Mouse (Mus musculus) intestine, embryonic 16.5 days (tissue): ENCODE results near the gene Gfra1. TPM values are rescaled to one million over a fixed set of nuclear protein-coding genes. Genes with fewer than 3 reads are reported as not detected.

Experiments used
- ATAC-seq: fragments of 200-750 bp; cut with Nextera tagmentation; 2 replicates; pipeline ENCODE4 v1.8.0; 2017; ENCODE audit warnings: moderate TSS enrichment, moderate library complexity
- H3K27ac ChIP-seq: fragments of 300-500 bp; sonication (generic); 2 replicates; pipeline ENCODE4 v1.5.1; 2014; ENCODE audit warnings: mild to moderate bottlenecking, low read length
- H3K27me3 ChIP-seq: fragments of 300-500 bp; sonication (generic); replicated peaks from 2 replicates; pipeline ENCODE4 v1.6.1; 2014; ENCODE audit warnings: low read length, control low read depth, mixed read lengths; ENCODE audit not compliant: control insufficient read depth, insufficient read depth
- H3K36me3 ChIP-seq: fragments of 300-500 bp; sonication (generic); 2 replicates; pipeline ENCODE4 v1.6.1; 2014; ENCODE audit warnings: low read length, control low read depth; ENCODE audit not compliant: control insufficient read depth, insufficient read depth
- H3K4me1 ChIP-seq: fragments of 300-500 bp; sonication (generic); 2 replicates; pipeline ENCODE4 v1.6.1; 2014; ENCODE audit warnings: low read length, control low read depth, mixed read lengths; ENCODE audit not compliant: control insufficient read depth, insufficient read depth
- H3K4me2 ChIP-seq: fragments of 300-500 bp; sonication (generic); 2 replicates; pipeline ENCODE4 v1.6.1; 2014; ENCODE audit warnings: low read depth, low read length, control low read depth
- H3K4me3 ChIP-seq: fragments of 300-500 bp; sonication (generic); 2 replicates; pipeline ENCODE4 v1.5.1; 2014; ENCODE audit warnings: mild to moderate bottlenecking, low read length
- H3K9ac ChIP-seq: fragments of 300-500 bp; sonication (generic); 2 replicates; pipeline ENCODE4 v1.6.1; 2014; ENCODE audit warnings: low read depth, low read length
- H3K9me3 ChIP-seq: fragments of 300-500 bp; sonication (generic); 2 replicates; pipeline ENCODE4 v1.6.1; 2016; ENCODE audit warnings: low read length, control low read depth; ENCODE audit not compliant: control insufficient read depth
- WGBS: fragments of 180-500 bp; shearing (Covaris S2); extraction: QIAGEN DNeasy Blood & Tissue Kit; methylation state at CpG from one replicate; pipeline ENCODE4 v1.1.7; 2014; 5-methylcytosine and 5-hydroxymethylcytosine counted together
- polyA plus RNA-seq: library from polyadenylated mRNA; unstranded; fragments of >200 nt; fragmentation: Nextera tagmentation; extraction: Ambion mirVana; gene quantifications from 2 replicates; pipeline ENCODE4 v1.2.1, GENCODE M21; 2015

The Gfra1 gene
- 12.9 and 13.3 TPM in 2 replicates for polyA plus RNA-seq

DNA sequence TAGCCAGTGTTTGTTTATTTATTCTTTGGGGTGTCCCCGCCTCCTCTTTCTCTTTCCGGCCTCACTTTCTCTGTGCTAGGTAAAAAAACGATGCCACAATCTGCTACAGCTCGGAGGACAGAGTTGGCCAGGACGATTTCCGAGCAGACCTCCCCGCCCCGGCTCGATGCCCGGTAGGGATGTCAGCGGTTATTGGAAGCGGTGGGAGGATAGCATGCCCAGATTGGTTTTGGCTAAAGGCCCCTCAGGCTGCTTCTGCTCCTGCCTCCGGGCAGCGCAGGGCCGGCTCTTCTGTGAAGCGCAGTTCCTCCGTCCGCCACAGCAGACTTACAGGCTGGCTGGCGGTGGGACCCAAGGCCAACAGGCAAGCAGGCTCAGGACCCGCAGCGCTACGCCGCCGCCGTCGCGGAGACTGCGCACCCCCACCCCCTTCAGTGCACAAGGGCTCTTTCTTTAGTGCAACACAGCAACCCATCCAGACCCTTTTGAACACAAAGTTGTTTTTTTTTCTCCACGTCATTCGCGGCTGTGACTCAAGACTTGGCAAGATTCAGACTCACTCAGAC lies at the start of gene Gfra1:
Gene Gfra1, minus strand, starts transcription at position 414 of the 566 bp plus-strand sequence.
- WGBS = under 1% methylated on average over 31 of the region's 31 CpGs
- H3K4me1 ChIP-seq = peaks cover 22% of the 10 kb centered on the region; the same call in 1 of the 2 replicates
- H3K4me3 ChIP-seq = peak within 1 kb of the TSS; percentile 50
- peak; percentile 33; the same call in 1 of the 2 replicates for ATAC-seq
- H3K36me3 ChIP-seq = no peaks in the 10 kb centered on the region
- H3K27ac ChIP-seq = no peak within 1 kb of the TSS
- H3K9ac ChIP-seq = peak within 1 kb of the TSS; percentile 45
- H3K9me3 ChIP-seq = no peaks in the 10 kb centered on the region
- H3K4me2 ChIP-seq = peak within 1 kb of the TSS; percentile 77
- peaks cover 7% of the 10 kb centered on the region for H3K27me3 ChIP-seq

DNA sequence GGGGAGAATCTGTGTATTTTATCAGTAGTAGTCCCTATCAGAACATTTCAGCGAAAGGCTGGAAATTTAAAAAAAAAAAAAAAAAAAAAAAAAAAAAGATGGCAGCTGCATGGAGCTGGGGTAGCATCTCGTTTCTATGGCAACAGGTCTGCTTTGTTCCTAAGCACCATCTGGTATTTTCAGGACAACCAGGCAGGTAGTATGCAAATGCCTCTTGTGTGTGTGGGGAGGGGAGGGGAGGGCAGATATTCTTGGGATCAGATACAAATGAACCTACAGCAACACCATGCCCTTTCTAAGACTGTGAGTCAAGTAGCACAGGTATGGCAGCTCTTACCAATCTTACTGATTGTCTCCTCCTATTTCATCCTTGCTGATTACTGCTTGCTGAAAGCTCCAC lies 44.3 kb upstream of the Gfra1 start:
- Histone ChIP-seq H3K9ac (no peak overlapping the region), H3K36me3 (no peaks in the 10 kb centered on the region), H3K9me3 (no peaks in the 10 kb centered on the region), H3K4me2 (no peak overlapping the region), H3K4me1 (no peaks in the 10 kb centered on the region), H3K27ac (no peak overlapping the region), H3K27me3 (no peaks in the 10 kb centered on the region), H3K4me3 (no peak overlapping the region)
- WGBS = 98% methylated on average over 2 of the region's 2 CpGs
- ATAC-seq = no peak

DNA sequence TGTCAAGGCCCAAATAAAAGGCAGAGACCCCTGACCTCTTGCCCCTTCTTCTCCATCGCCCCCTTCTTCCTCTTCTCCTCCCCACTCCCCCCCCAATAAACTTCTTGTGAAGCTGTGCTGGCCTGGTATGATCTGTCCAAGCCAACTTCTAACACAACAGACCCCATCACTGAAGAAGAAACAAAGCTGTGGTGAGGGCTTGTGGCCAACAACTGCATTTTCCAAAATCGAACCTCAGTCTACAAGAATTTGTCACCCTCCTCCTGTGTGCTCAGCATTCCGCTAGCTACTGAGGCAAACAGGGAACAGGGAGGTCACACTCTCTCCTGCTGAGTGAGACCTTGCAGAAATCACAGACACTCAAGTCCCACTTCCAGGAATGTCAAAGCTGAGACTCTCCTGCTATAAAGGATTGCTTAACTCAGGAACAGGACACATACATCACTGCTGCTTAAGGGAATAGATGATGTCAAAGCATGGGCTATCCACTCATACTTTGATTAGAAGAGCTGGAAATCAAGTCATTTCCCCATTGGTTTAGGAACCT lies 43.8 kb upstream of the Gfra1 start:
- H3K4me2 ChIP-seq = no peak overlapping the region
- H3K36me3 ChIP-seq = no peaks in the 10 kb centered on the region
- no peaks in the 10 kb centered on the region for H3K4me1 ChIP-seq
- ATAC-seq = no peak
- H3K4me3 ChIP-seq = no peak overlapping the region
- 63% methylated on average over 3 of the region's 3 CpGs for WGBS
- no peaks in the 10 kb centered on the region for H3K9me3 ChIP-seq
- no peak overlapping the region for H3K27ac ChIP-seq
- H3K27me3 ChIP-seq = no peaks in the 10 kb centered on the region
- no peak overlapping the region for H3K9ac ChIP-seq

DNA sequence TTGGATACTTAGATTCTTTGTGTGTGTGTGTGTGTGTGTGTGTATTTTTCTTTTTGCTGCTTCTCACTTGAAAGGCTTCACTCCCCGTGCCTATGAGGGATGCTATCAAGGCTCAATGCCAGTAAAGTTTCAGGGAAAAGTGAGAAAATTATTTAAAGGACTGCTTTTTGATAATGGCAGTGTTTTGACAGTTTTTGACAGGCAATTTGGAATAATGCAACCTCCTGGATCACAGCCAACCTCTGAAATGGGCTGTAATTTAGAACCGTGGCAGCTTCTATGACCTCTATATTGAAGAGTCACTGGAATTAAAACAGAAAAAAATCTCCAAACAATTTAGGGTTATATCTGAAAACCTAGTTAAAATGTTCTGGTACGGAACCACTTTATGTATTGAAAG lies 41.4 kb upstream of the Gfra1 start:
- H3K27ac ChIP-seq = no peak overlapping the region
- no peak for ATAC-seq
- H3K9ac ChIP-seq = no peak overlapping the region
- H3K9me3 ChIP-seq = no peaks in the 10 kb centered on the region
- no peak overlapping the region for H3K4me2 ChIP-seq
- H3K4me3 ChIP-seq = no peak overlapping the region
- no peaks in the 10 kb centered on the region for H3K36me3 ChIP-seq
- no peaks in the 10 kb centered on the region for H3K4me1 ChIP-seq
- 42% methylated on average over 3 of the region's 3 CpGs for WGBS
- H3K27me3 ChIP-seq = no peaks in the 10 kb centered on the region

DNA sequence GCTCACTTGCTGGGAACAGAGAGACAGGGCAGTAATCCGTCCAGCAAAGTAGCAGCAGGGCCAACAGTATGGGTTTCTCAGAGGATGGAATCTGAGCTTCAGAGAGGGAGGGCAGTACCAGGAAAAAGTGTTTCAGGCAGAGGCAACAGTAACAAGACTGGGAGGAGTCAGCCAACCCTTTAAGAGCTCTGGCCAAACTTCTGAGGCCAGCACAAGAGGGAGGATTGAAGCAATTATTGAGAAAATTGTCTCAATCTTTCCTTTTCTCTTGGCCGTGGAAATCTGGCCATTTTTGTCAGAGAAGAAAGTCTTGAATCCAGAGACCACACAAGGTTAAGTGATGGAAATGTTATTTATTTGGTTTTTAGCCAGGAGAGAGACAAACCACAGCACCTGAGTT lies 31.0 kb upstream of the Gfra1 start:
- Histone ChIP-seq H3K27me3 (no peaks in the 10 kb centered on the region), H3K9ac (no peak overlapping the region), H3K27ac (no peak overlapping the region), H3K36me3 (no peaks in the 10 kb centered on the region), H3K4me3 (no peak overlapping the region), H3K4me2 (no peak overlapping the region), H3K4me1 (no peaks in the 10 kb centered on the region), H3K9me3 (no peaks in the 10 kb centered on the region)
- 38% methylated on average over 2 of the region's 2 CpGs for WGBS
- no peak for ATAC-seq

DNA sequence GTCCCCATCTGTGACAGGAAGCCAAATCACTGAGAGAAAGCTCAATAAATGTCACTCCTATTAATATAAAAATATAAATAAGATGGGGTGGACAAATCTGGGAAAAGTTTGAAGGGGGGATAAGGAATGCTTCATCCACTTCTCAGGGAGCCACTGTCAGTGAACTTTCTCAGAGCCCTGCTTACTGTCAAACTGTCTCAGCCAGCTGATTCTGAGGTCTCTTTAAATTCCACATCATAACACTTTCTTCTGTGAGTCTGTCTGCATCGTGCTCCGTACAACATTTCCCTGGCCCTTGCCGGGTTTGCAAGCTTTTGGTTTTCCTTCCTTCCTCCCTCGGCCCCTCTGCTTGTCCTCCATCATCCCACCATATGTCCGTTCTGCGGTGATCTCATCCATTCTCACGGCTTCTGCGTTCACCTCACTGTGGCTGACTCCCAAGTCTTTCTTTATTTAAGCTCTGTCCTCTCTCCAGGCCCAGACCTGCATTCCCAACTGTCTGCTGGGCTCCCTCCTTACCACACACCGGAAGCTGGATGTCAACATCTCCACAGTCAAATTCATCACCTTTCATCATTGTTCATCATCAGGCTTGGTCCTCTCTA lies 26.8 kb upstream of the Gfra1 start:
- no peaks in the 10 kb centered on the region for H3K36me3 ChIP-seq
- H3K27me3 ChIP-seq = no peaks in the 10 kb centered on the region
- H3K4me3 ChIP-seq = no peak overlapping the region
- no peak overlapping the region for H3K4me2 ChIP-seq
- no peak overlapping the region for H3K9ac ChIP-seq
- WGBS = 46% methylated on average over 9 of the region's 9 CpGs
- no peaks in the 10 kb centered on the region for H3K9me3 ChIP-seq
- 0 out of 2 replicates have a peak, but pooled peaks have one; percentile 26 for ATAC-seq
- H3K4me1 ChIP-seq = no peaks in the 10 kb centered on the region
- H3K27ac ChIP-seq = 0 out of 2 replicates have a peak overlapping the region, but pooled peaks have one; percentile 12

DNA sequence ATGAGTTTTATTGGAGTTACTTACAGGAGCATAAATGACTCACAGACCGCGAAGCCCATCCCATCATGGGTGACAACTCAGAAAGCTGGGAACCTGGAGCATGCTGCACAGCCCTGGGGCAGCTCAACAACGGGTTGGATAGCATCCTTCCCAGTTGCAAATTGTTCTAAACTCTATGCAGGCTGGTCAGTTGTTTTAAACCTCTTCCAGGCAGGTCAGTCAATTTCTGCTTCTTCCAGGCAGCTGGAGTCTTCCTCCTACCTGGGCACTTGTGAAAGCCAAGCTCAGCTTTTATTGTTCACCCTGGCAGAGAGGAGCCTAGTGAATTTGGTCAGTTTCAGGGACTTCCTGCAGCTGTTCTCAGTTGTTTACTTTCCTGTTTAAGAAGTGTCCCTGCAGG lies 18.5 kb upstream of the Gfra1 start:
- 88% methylated on average over 3 of the region's 3 CpGs for WGBS
- no peaks in the 10 kb centered on the region for H3K9me3 ChIP-seq
- no peak for ATAC-seq
- H3K4me1 ChIP-seq = no peaks in the 10 kb centered on the region
- no peak overlapping the region for H3K27ac ChIP-seq
- H3K4me2 ChIP-seq = no peak overlapping the region
- H3K36me3 ChIP-seq = no peaks in the 10 kb centered on the region
- no peak overlapping the region for H3K4me3 ChIP-seq
- no peaks in the 10 kb centered on the region for H3K27me3 ChIP-seq
- H3K9ac ChIP-seq = no peak overlapping the region

DNA sequence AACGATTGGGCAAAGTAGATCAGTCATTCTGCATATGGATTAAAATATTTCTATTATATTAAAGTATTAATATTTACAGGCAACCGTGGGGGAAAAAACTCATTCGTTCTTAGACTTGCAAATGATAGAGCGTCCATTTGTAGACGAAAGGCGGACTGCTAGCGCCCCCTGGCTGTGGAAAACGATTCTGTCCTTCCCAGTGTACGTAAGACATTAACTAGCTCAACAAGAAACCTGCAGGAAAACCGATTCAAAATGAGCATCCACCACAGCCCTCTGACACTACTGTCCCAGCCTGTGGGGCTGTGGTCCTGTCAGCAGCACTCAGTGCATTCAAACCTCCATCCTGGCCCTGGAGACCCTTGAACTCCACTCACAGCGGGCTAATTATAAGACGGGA lies 13.7 kb upstream of the Gfra1 start:
- Histone ChIP-seq H3K4me2 (no peak overlapping the region), H3K36me3 (no peaks in the 10 kb centered on the region), H3K9me3 (no peaks in the 10 kb centered on the region; the same call in 1 of the 2 replicates), H3K4me1 (no peaks in the 10 kb centered on the region; the same call in 1 of the 2 replicates), H3K9ac (no peak overlapping the region), H3K4me3 (no peak overlapping the region), H3K27ac (no peak overlapping the region), H3K27me3 (no peaks in the 10 kb centered on the region)
- ATAC-seq = no peak
- WGBS = 21% methylated on average over 12 of the region's 12 CpGs

DNA sequence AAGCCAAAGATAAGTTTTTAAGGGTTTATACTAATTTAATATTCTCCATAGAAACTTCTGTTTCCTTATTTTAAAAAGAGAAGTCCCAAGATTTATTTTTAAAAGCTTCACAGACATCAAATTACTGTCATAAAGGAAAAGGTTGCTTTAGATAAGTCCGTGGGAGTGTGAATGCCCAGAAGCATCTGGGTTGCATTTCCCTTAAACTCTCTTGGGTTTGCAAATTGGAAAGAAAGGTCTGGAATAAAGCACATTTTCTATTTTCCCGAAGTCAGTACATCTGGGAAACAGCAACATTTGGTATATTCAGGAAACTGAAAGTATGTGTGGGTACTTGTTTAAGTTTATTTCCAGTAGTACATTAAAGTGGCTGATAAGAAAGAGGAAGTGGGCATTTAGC lies 12.6 kb upstream of the Gfra1 start:
- WGBS = 51% methylated on average over 2 of the region's 2 CpGs
- Histone ChIP-seq H3K9me3 (no peaks in the 10 kb centered on the region; the same call in 1 of the 2 replicates), H3K4me1 (no peaks in the 10 kb centered on the region; the same call in 1 of the 2 replicates), H3K27me3 (no peaks in the 10 kb centered on the region), H3K9ac (no peak overlapping the region), H3K4me3 (no peak overlapping the region), H3K27ac (no peak overlapping the region), H3K36me3 (no peaks in the 10 kb centered on the region), H3K4me2 (no peak overlapping the region)
- ATAC-seq = no peak
